Mouse (Mus musculus) gastrocnemius, adult 8-10 months (tissue): Measurements from ENCODE around the gene Apoh. TPM values are rescaled to one million over a fixed set of nuclear protein-coding genes. Genes with fewer than 3 reads are reported as not detected.
A peak's percentile ranks its signal among the peaks of the same experiment; 100 is the strongest.

Experiments
- DNase-seq, 2 experiments: peaks; one replicate each; pipeline ENCODE4 v3.0.0; 2022; ENCODE audit warnings: low spot score in 2 of 2
- total RNA-seq, 4 experiments: library from RNA; stranded (reverse); gene quantifications; 2 replicates each; pipeline ENCODE4 v1.2.4; 2022

Gene Apoh
- total RNA-seq = 1 to 10 TPM in 2 of 4 experiments, not detected in 2; 1.3 to 1.7 TPM

- DNase-seq = peak; percentile 63 to 79
Measured at GRCm38 (mm10) chr11:108342781-108343768, at the start of gene Apoh. Gene Apoh, plus strand, starts transcription at chr11:108343354.

GRCm38 (mm10) chr11:108293843-108294242 lies 49.3 kb upstream of the Apoh start:
- no peak for DNase-seq

- no peak for DNase-seq
Measured at GRCm38 (mm10) chr11:108294305-108294813, 48.8 kb upstream of the Apoh start.

- no peak for DNase-seq
Measured at GRCm38 (mm10) chr11:108295373-108295772, 47.8 kb upstream of the Apoh start.

GRCm38 (mm10) chr11:108297956-108298355 lies 45.2 kb upstream of the Apoh start:
- no peak for DNase-seq

GRCm38 (mm10) chr11:108299913-108300312 lies 43.2 kb upstream of the Apoh start:
- peak in 1 of 2 experiments; percentile 35 for DNase-seq

GRCm38 (mm10) chr11:108300443-108300842 lies 42.7 kb upstream of the Apoh start:
- peak in 1 of 2 experiments; percentile 14 for DNase-seq

GRCm38 (mm10) chr11:108301036-108301435 lies 42.1 kb upstream of the Apoh start:
- DNase-seq = peak; percentile 63 to 74

GRCm38 (mm10) chr11:108301796-108302490 lies 41.2 kb upstream of the Apoh start:
- peak; percentile 58 to 60 for DNase-seq

- DNase-seq = no peak
Measured at GRCm38 (mm10) chr11:108303787-108304186, 39.4 kb upstream of the Apoh start.

- no peak for DNase-seq
Measured at GRCm38 (mm10) chr11:108307258-108307657, 35.9 kb upstream of the Apoh start.

- no peak for DNase-seq
Measured at GRCm38 (mm10) chr11:108308253-108308652, 34.9 kb upstream of the Apoh start.

- no peak for DNase-seq
Measured at GRCm38 (mm10) chr11:108309791-108310190, 33.4 kb upstream of the Apoh start.

GRCm38 (mm10) chr11:108311912-108312311 lies 31.2 kb upstream of the Apoh start:
- DNase-seq = no peak

- no peak for DNase-seq
Measured at GRCm38 (mm10) chr11:108312516-108312915, 30.6 kb upstream of the Apoh start.

GRCm38 (mm10) chr11:108315736-108316135 lies 27.4 kb upstream of the Apoh start:
- no peak for DNase-seq

- no peak for DNase-seq
Measured at GRCm38 (mm10) chr11:108317878-108318277, 25.3 kb upstream of the Apoh start.

GRCm38 (mm10) chr11:108319162-108319561 lies 24.0 kb upstream of the Apoh start:
- no peak for DNase-seq

GRCm38 (mm10) chr11:108320561-108320960 lies 22.6 kb upstream of the Apoh start:
- no peak for DNase-seq

- DNase-seq = no peak
Measured at GRCm38 (mm10) chr11:108322156-108322555, 21.0 kb upstream of the Apoh start.

- no peak for DNase-seq
Measured at GRCm38 (mm10) chr11:108325943-108326342, 17.2 kb upstream of the Apoh start.

GRCm38 (mm10) chr11:108330818-108331217 lies 12.3 kb upstream of the Apoh start:
- DNase-seq = no peak
